Mouse (Mus musculus) testis, adult 2 months (tissue): ENCODE data around the gene Rhoa.

ENCODE experiments used
- CTCF ChIP-seq: fragments of 200-500 bp; IDR thresholded peaks from 2 replicates; pipeline ENCODE4 v1.5.1; 2012; ENCODE audit warnings: low read depth, mild to moderate bottlenecking, inconsistent platforms, low read length, moderate library complexity; ENCODE audit not compliant: control insufficient read depth, insufficient read depth, insufficient replicate concordance
- POLR2A ChIP-seq: fragments of 200-500 bp; IDR thresholded peaks from 2 replicates; pipeline ENCODE4 v1.6.1; 2012; ENCODE audit warnings: low read depth, mild to moderate bottlenecking, inconsistent platforms, low read length, moderate library complexity; ENCODE audit not compliant: control insufficient read depth

DNA sequence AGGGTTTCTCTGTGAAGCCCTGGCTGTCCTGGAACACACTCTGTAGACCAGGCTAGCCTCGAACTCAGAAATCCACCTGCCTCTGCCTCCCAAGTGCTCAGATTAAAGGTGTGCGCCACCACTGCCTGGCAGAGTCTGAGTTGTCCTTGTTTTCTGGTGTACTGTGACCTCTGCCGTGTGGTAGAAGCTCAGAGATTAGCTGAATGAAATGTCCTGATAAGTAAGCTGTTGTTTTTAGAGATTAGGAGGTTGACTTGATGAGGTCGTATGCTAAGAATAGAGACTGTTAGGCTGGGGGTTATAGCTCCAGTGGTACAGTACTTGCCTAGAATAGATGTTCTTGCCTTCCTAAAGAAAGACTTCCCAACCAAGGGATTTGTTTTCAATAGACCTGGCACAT lies 1.2 kb upstream of the Rhoa start:
- TF ChIP-seq POLR2A = no peak
- TF ChIP-seq CTCF = no peak
